Mouse (Mus musculus): Measurements from ENCODE around the gene Sapcd1.

- no peak for TF ChIP-seq CTCF (IDR thresholded peaks at IDR 0.05; ENCODE audit: extremely low read depth, insufficient read depth, low read length)
- no peak for TF ChIP-seq POLR2A (IDR thresholded peaks at IDR 0.05; ENCODE audit: extremely low read depth, insufficient read depth, low read length)
Observed at GRCm38 (mm10) chr17:34998526-34999430, 29.0 kb downstream of the Sapcd1 start.

All from cortical plate, adult 2 months (tissue).